Mouse (Mus musculus) heart, embryonic 12.5 days (tissue): ENCODE data around the gene Epha6. TPM values are rescaled to one million over a fixed set of nuclear protein-coding genes. Genes with fewer than 3 reads are reported as not detected.

ENCODE experiments used
- ATAC-seq: fragments of 200-750 bp; cut with Nextera tagmentation; 2 replicates; pipeline ENCODE4 v1.8.0; 2017; ENCODE audit warnings: moderate TSS enrichment, moderate library complexity; ENCODE audit not compliant: insufficient number of reproducible peaks, low FRiP score
- H3K27ac ChIP-seq: fragments of 300-500 bp; sonication (generic); 2 replicates; pipeline ENCODE4 v1.5.1; 2016; ENCODE audit warnings: mild to moderate bottlenecking, moderate library complexity; ENCODE audit not compliant: poor library complexity, severe bottlenecking
- H3K27me3 ChIP-seq: fragments of 300-500 bp; sonication (generic); replicated peaks from 2 replicates; pipeline ENCODE4 v1.6.1; 2016; ENCODE audit warnings: mild to moderate bottlenecking, moderate library complexity
- H3K36me3 ChIP-seq: fragments of 300-500 bp; sonication (generic); 2 replicates; pipeline ENCODE4 v1.6.1; 2016; ENCODE audit warnings: mild to moderate bottlenecking, moderate library complexity
- H3K4me1 ChIP-seq: fragments of 300-500 bp; sonication (generic); replicated peaks from 2 replicates; pipeline ENCODE4 v1.6.1; 2016; ENCODE audit warnings: mild to moderate bottlenecking
- H3K4me2 ChIP-seq: fragments of 300-500 bp; sonication (generic); 2 replicates; pipeline ENCODE4 v1.6.1; 2016; ENCODE audit warnings: mild to moderate bottlenecking, moderate library complexity
- H3K4me3 ChIP-seq: fragments of 300-500 bp; sonication (generic); 2 replicates; pipeline ENCODE4 v1.5.1; 2016; ENCODE audit warnings: mild to moderate bottlenecking
- H3K9ac ChIP-seq: fragments of 300-500 bp; sonication (generic); 2 replicates; pipeline ENCODE4 v1.6.1; 2016; ENCODE audit warnings: mild to moderate bottlenecking, moderate library complexity
- H3K9me3 ChIP-seq: fragments of 300-500 bp; sonication (generic); replicated peaks from 2 replicates; pipeline ENCODE4 v1.6.1; 2016; ENCODE audit warnings: mild to moderate bottlenecking, moderate library complexity
- WGBS: fragments of 180-500 bp; shearing (Covaris S2); methylation state at CpG from one replicate; pipeline ENCODE4 v1.1.7; 2016; 5-methylcytosine and 5-hydroxymethylcytosine counted together
- polyA plus RNA-seq: library from polyadenylated mRNA; unstranded; fragments of >200 nt; fragmentation: Nextera tagmentation; extraction: Ambion mirVana; gene quantifications from 2 replicates; pipeline ENCODE4 v1.2.1, GENCODE M21; 2016

Epha6 gene
- polyA plus RNA-seq, 1 experiment from 2014 or later: not detected

DNA sequence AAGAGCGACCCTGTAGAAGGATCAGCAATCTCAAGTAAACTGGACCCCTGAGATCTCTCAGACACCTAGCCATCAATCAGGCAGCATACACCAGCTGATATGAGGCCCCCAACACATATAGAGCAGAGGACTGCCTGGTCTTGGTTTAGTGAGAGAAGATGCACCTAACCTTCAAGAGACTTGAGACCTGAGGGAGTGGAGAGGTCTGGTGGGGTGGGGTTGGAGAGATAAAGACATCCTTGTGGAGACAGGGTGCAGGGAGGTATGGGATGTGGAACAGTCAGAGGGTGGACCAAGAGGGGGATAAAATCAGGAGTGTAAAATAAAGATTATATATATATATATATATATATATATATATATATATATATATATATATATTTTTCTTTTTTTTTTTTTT, 105.8 kb downstream of the Epha6 start:
- no peaks in the 10 kb centered on the region for H3K9me3 ChIP-seq
- 80% methylated on average over 1 of the region's 1 CpGs for WGBS
- H3K27me3 ChIP-seq: no peaks in the 10 kb centered on the region
- H3K9ac ChIP-seq: no peak overlapping the region
- H3K36me3 ChIP-seq: no peaks in the 10 kb centered on the region
- ATAC-seq: no peak
- no peak overlapping the region for H3K4me2 ChIP-seq
- H3K4me3 ChIP-seq: no peak overlapping the region
- H3K27ac ChIP-seq: no peak overlapping the region
- no peaks in the 10 kb centered on the region for H3K4me1 ChIP-seq

GRCm38 (mm10) chr16:60475776-60476175, 129.6 kb downstream of the Epha6 start:
- Histone ChIP-seq H3K9me3 (no peaks in the 10 kb centered on the region), H3K4me1 (no peaks in the 10 kb centered on the region), H3K27ac (no peak overlapping the region), H3K4me3 (no peak overlapping the region), H3K4me2 (no peak overlapping the region), H3K36me3 (no peaks in the 10 kb centered on the region), H3K27me3 (no peaks in the 10 kb centered on the region), H3K9ac (no peak overlapping the region)
- no peak for ATAC-seq

DNA sequence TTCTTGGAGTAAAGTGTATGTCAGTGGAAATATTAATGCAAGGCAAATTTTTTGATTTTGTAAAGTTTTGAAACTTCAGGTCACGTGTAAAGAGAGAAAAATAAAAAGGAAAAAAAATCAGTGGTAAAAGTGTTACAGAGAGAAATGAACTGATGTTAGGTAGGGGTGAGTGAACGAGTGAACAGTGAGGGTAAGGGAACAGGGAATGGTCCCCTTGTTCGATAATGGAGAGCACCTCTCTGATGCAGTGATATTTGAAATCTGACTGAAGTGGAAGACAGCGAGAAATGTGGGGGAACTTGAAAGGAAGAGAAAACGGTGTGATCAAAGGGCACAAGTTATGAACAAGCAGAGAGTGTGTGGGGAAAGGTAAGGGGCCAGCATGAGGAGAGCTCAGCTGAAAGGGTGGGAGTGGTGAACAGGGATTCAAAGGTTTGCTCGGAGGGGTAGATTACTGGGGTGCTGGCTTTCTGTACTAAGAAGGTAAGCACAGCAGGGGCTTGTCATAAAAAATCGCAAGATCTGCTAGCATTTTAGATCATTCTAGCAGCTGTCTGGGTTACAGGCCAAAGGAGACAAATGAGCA, 137.0 kb downstream of the Epha6 start:
- no peaks in the 10 kb centered on the region for H3K36me3 ChIP-seq
- 60% methylated on average over 7 of the region's 7 CpGs for WGBS
- H3K4me3 ChIP-seq: no peak overlapping the region
- no peak overlapping the region for H3K27ac ChIP-seq
- no peaks in the 10 kb centered on the region for H3K4me1 ChIP-seq
- no peak overlapping the region for H3K9ac ChIP-seq
- no peak overlapping the region for H3K4me2 ChIP-seq
- no peak for ATAC-seq
- no peaks in the 10 kb centered on the region for H3K9me3 ChIP-seq
- no peaks in the 10 kb centered on the region for H3K27me3 ChIP-seq

DNA sequence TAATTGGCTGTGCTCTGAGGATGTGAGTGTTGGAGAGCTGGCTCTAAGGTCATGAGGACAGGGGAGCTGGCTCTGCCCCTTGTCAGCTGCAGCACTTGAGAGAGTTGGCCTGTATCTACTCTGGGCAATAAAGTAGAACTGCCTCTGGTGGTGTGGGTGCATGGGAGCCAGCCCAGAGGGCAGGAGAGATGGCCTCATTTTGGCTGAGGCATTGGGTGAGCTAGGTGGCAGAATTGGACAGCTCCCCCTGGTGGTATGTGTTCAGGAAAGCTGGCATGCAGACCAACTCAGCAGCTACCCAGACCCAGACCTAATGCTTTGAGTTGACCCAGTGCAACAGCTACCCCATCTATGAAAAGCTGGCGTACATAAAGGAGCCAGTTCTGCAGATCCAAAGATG, 170.0 kb downstream of the Epha6 start:
- H3K4me3 ChIP-seq: no peak overlapping the region
- no peak overlapping the region for H3K27ac ChIP-seq
- H3K27me3 ChIP-seq: no peaks in the 10 kb centered on the region
- no peaks in the 10 kb centered on the region for H3K9me3 ChIP-seq
- ATAC-seq: no peak
- H3K36me3 ChIP-seq: no peaks in the 10 kb centered on the region
- 76% methylated on average over 1 of the region's 1 CpGs for WGBS
- H3K9ac ChIP-seq: no peak overlapping the region
- no peak overlapping the region for H3K4me2 ChIP-seq
- no peaks in the 10 kb centered on the region for H3K4me1 ChIP-seq

- Histone ChIP-seq H3K27me3 (no peaks in the 10 kb centered on the region), H3K4me3 (no peak overlapping the region), H3K36me3 (no peaks in the 10 kb centered on the region), H3K9ac (no peak overlapping the region), H3K4me2 (no peak overlapping the region), H3K4me1 (no peaks in the 10 kb centered on the region), H3K9me3 (no peaks in the 10 kb centered on the region), H3K27ac (no peak overlapping the region)
- 74% methylated on average over 1 of the region's 1 CpGs for WGBS
- ATAC-seq: no peak
These were observed 171.1 kb downstream of the Epha6 start for GRCm38 (mm10) chr16:60434241-60434640.

DNA sequence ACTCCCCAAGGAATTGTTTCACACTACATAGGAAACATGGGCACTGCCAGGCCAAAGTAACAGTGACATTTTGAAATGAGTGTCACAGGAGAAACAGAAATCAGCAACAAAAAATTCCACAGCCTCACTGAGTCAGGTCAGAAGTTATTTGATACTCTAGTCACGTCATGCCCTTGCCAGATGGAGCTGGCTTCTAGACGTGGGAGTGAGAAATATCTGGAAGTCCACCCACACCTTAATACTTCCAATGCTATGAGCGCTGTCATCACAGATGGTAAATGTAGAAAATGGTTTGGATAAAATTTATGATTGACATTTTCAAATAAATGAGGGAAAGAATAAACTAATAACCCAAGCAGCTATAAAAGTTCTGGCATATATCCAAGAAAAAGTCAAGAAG, 210.0 kb downstream of the Epha6 start:
- WGBS: 64% methylated on average over 3 of the region's 3 CpGs
- H3K9ac ChIP-seq: no peak overlapping the region
- ATAC-seq: no peak

GRCm38 (mm10) chr16:60392961-60393360, 212.4 kb downstream of the Epha6 start:
- H3K9ac ChIP-seq: no peak overlapping the region
- no peak overlapping the region for H3K27ac ChIP-seq
- no peaks in the 10 kb centered on the region for H3K9me3 ChIP-seq
- H3K4me2 ChIP-seq: no peak overlapping the region
- H3K27me3 ChIP-seq: no peaks in the 10 kb centered on the region
- no peaks in the 10 kb centered on the region for H3K4me1 ChIP-seq
- no peak overlapping the region for H3K4me3 ChIP-seq
- no peaks in the 10 kb centered on the region for H3K36me3 ChIP-seq
- ATAC-seq: no peak

More for the DNA sequence above, 210.0 kb downstream of the Epha6 start:
- Histone ChIP-seq H3K27ac (no peak overlapping the region), H3K9me3 (no peaks in the 10 kb centered on the region), H3K36me3 (no peaks in the 10 kb centered on the region), H3K4me1 (no peaks in the 10 kb centered on the region), H3K4me2 (no peak overlapping the region), H3K4me3 (no peak overlapping the region), H3K27me3 (no peaks in the 10 kb centered on the region)

- no peak overlapping the region for H3K9ac ChIP-seq
- no peaks in the 10 kb centered on the region for H3K4me1 ChIP-seq
- H3K27me3 ChIP-seq: no peaks in the 10 kb centered on the region
- H3K9me3 ChIP-seq: no peaks in the 10 kb centered on the region
- H3K4me3 ChIP-seq: no peak overlapping the region
- no peak for ATAC-seq
- H3K4me2 ChIP-seq: no peak overlapping the region
- H3K27ac ChIP-seq: no peak overlapping the region
- H3K36me3 ChIP-seq: no peaks in the 10 kb centered on the region
These were observed 230.2 kb downstream of the Epha6 start for GRCm38 (mm10) chr16:60375147-60375546.

DNA sequence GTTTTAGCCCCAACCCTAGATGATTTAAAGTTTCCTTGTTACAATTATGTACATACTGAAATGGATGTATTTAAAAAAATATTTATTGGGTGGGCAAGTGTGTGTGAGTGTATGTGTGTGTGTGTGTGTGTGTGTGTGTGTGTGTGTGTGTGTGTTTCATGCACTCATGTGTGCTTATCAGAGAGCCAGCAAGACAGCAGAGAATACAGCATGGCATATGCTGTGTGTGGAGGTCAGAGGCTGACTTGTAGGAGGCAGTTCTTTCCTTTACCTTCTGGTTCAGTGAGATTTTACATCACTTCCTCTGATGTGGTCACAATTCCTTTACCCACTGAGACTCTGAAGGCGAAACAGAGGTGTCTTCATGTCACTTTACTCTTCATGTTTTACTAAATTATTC, 321.4 kb downstream of the Epha6 start:
- H3K9me3 ChIP-seq: no peaks in the 10 kb centered on the region
- H3K27me3 ChIP-seq: no peaks in the 10 kb centered on the region
- H3K27ac ChIP-seq: no peak overlapping the region
- H3K9ac ChIP-seq: no peak overlapping the region
- no peaks in the 10 kb centered on the region for H3K4me1 ChIP-seq
- no peak overlapping the region for H3K4me3 ChIP-seq
- no peaks in the 10 kb centered on the region for H3K36me3 ChIP-seq
- no peak for ATAC-seq
- no peak overlapping the region for H3K4me2 ChIP-seq
- WGBS: 78% methylated on average over 1 of the region's 1 CpGs

- H3K27me3 ChIP-seq: no peaks in the 10 kb centered on the region
- H3K4me3 ChIP-seq: no peak overlapping the region
- no peak for ATAC-seq
- no peaks in the 10 kb centered on the region for H3K9me3 ChIP-seq
- peaks cover 5% of the 10 kb centered on the region; the same call in 1 of the 2 replicates for H3K4me1 ChIP-seq
- 22% methylated on average over 2 of the region's 2 CpGs for WGBS
- H3K9ac ChIP-seq: no peak overlapping the region
- H3K27ac ChIP-seq: no peak overlapping the region
- H3K4me2 ChIP-seq: no peak overlapping the region
- no peaks in the 10 kb centered on the region for H3K36me3 ChIP-seq
These were observed 331.2 kb downstream of the Epha6 start for GRCm38 (mm10) chr16:60274109-60274508.

DNA sequence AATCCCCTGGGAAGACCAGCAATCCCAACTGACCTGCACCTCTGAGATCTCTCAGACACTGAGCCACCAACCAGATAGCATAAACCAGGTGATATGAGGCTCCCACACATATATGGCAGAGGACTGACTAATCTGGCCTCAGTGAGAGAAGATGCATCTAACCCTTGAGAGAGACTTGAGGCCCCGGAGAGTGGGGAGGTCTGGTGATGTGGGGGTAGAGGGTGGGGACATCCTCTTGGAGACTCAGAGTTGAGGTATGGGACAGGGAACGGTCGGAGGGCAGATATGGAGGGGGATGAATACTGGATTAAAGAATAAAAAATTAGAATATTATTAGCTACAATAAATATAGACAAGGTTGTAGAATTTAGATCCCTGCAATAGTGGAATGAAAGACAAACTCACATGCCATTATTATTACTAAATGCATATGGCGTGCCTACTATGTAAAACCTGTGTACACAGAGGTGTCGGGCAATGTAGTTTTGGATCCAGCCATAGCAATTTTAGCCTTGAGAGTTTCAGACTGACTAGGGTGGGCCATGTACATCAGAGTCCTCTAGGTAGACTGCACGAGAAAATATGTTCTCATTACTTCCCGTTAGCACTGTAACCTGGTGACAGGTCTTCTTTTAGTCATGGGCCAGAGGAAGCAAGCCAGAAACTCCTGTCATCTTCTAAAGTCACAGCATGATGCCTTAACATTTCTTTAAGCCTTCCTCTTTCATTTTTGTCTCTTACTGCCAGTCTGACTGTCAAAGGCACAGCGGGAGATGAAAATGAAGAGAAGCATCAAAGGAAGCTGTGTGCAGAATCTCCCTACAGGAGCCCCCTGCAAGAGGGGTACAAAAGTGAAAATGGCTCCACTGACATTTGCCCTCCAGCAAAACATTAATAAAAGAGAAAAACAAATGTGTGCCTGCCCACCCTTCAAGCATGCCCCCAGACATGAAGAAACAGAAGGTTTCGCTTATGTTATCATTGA, 338.7 kb downstream of the Epha6 start:
- no peaks in the 10 kb centered on the region for H3K4me1 ChIP-seq
- H3K27ac ChIP-seq: no peak overlapping the region
- 80% methylated on average over 9 of the region's 9 CpGs for WGBS
- no peaks in the 10 kb centered on the region for H3K36me3 ChIP-seq
- no peak overlapping the region for H3K4me3 ChIP-seq
- no peak overlapping the region for H3K4me2 ChIP-seq
- H3K9me3 ChIP-seq: no peaks in the 10 kb centered on the region
- no peak overlapping the region for H3K9ac ChIP-seq
- H3K27me3 ChIP-seq: no peaks in the 10 kb centered on the region
- ATAC-seq: no peak
